Mouse (Mus musculus) heart, postnatal 0 days (tissue): Measurements from ENCODE around the gene Lrr1. TPM values are rescaled to one million over a fixed set of nuclear protein-coding genes. Genes with fewer than 3 reads are reported as not detected.
A peak's percentile ranks its signal among the peaks of the same experiment; 100 is the strongest.
"Not testable (repeated sequence)": the region's sequence is repeated elsewhere in the genome, so short reads cannot be mapped to it uniquely, and the experiment has no call there.

ENCODE experiments used
- ATAC-seq: fragments of 200-750 bp; cut with Nextera tagmentation; 2 replicates; pipeline ENCODE4 v1.8.0; 2017; ENCODE audit warnings: low read depth, moderate number of reproducible peaks, moderate library complexity; ENCODE audit not compliant: insufficient read depth
- DNase-seq: peaks from one replicate; pipeline ENCODE4 v3.0.0-alpha.2; 2016; ENCODE audit warnings: low spot score
- H3K27ac ChIP-seq: fragments of 300-500 bp; sonication (generic); 2 replicates; pipeline ENCODE4 v1.5.1; 2014; ENCODE audit warnings: low read depth, mild to moderate bottlenecking
- H3K27me3 ChIP-seq: fragments of 300-500 bp; sonication (generic); 2 replicates; pipeline ENCODE4 v1.6.1; 2014; ENCODE audit warnings: low read length, mixed read lengths; ENCODE audit not compliant: control insufficient read depth, insufficient read depth
- H3K36me3 ChIP-seq: fragments of 300-500 bp; sonication (generic); replicated peaks from 2 replicates; pipeline ENCODE4 v1.6.1; 2014; ENCODE audit warnings: low read length, mixed read lengths; ENCODE audit not compliant: control insufficient read depth, insufficient read depth
- H3K4me1 ChIP-seq: fragments of 300-500 bp; sonication (generic); 2 replicates; pipeline ENCODE4 v1.6.1; 2014; ENCODE audit warnings: antibody characterized with exemption; ENCODE audit not compliant: control insufficient read depth, insufficient read depth
- H3K4me2 ChIP-seq: fragments of 300-500 bp; sonication (generic); 2 replicates; pipeline ENCODE4 v1.6.1; 2014; ENCODE audit warnings: low read depth, mild to moderate bottlenecking, low read length, moderate library complexity
- H3K4me3 ChIP-seq: fragments of 300-500 bp; sonication (generic); 2 replicates; pipeline ENCODE4 v1.5.1; 2014; ENCODE audit warnings: low read depth, low read length
- H3K9ac ChIP-seq: fragments of 300-500 bp; sonication (generic); replicated peaks from 2 replicates; pipeline ENCODE4 v1.6.1; 2014; ENCODE audit warnings: low read depth, low read length, mixed read lengths
- H3K9me3 ChIP-seq: fragments of 300-500 bp; sonication (generic); replicated peaks from 2 replicates; pipeline ENCODE4 v1.6.1; 2016; ENCODE audit warnings: low read length; ENCODE audit not compliant: control insufficient read depth
- CTCF ChIP-seq: IDR thresholded peaks from 2 replicates; pipeline ENCODE4 v1.5.1; 2016; ENCODE audit warnings: antibody characterized with exemption, control low read depth, low read depth
- EP300 ChIP-seq: IDR thresholded peaks from 2 replicates; pipeline ENCODE4 v1.6.1; 2016; ENCODE audit warnings: antibody characterized with exemption, low read depth
- WGBS: fragments of 180-500 bp; shearing (Covaris S2); extraction: QIAGEN DNeasy Blood & Tissue Kit; methylation state at CpG from one replicate; pipeline ENCODE4 v1.1.7; 2014; 5-methylcytosine and 5-hydroxymethylcytosine counted together
- polyA plus RNA-seq: library from polyadenylated mRNA; unstranded; fragments of >200 nt; fragmentation: Nextera tagmentation; extraction: Ambion mirVana; gene quantifications from 2 replicates; pipeline ENCODE4 v1.2.1, GENCODE M21; 2015
- total RNA-seq: library from RNA; depleted of rRNA; stranded (reverse); fragments of >200 nt; gene quantifications from 2 replicates; pipeline ENCODE4 v1.2.3, GENCODE M21; 2014; ENCODE audit warnings: low replicate concordance

Lrr1 gene
- total and polyA plus RNA-seq, 2 experiments from 2014 or later: 3.9 to 4.0 TPM

- H3K4me2 ChIP-seq: peak overlapping the region; percentile 86
- H3K27ac ChIP-seq: peak overlapping the region; percentile 94
- peak overlapping the region; percentile 83 for H3K9ac ChIP-seq
- DNase-seq (peak; percentile 19), ATAC-seq (no peak; the same call in 1 of the 2 replicates)
- H3K36me3 ChIP-seq: peaks cover 22% of the 10 kb centered on the region
- no peaks in the 10 kb centered on the region for H3K9me3 ChIP-seq
- peaks cover 8% of the 10 kb centered on the region for H3K4me1 ChIP-seq
- under 1% methylated on average over 19 of the region's 19 CpGs for WGBS
- peak overlapping the region; percentile 72 for H3K4me3 ChIP-seq
- no peak for TF ChIP-seq EP300
- TF ChIP-seq CTCF: no peak
- H3K27me3 ChIP-seq: no peaks in the 10 kb centered on the region
Measured at GRCm38 (mm10) chr12:69158366-69158764, 10.2 kb upstream of the Lrr1 start.

- H3K9ac ChIP-seq: peak within 1 kb of the TSS; percentile 83
- peak within 1 kb of the TSS; percentile 94 for H3K27ac ChIP-seq
- H3K9me3 ChIP-seq, H3K27me3 ChIP-seq, H3K4me1 ChIP-seq: not testable (repeated sequence)
- WGBS: under 1% methylated on average over 57 of the region's 68 CpGs
- ATAC-seq (peak; percentile 99), DNase-seq (peak; percentile 98)
- H3K4me3 ChIP-seq: peak within 1 kb of the TSS; percentile 72
- peaks cover 22% of the 10 kb centered on the region for H3K36me3 ChIP-seq
- H3K4me2 ChIP-seq: peak within 1 kb of the TSS; percentile 86
- peak; percentile 51; the same call in 1 of the 2 replicates for TF ChIP-seq EP300
Measured at GRCm38 (mm10) chr12:69158765-69159577, 9.6 kb upstream of the Lrr1 start, which contains the start of gene Rps29. Rps29 (minus strand) TSS chr12:69159186.

GRCm38 (mm10) chr12:69159578-69159940 lies 9.1 kb upstream of the Lrr1 start:
- Histone ChIP-seq H3K36me3 (peaks cover 22% of the 10 kb centered on the region), H3K27ac (peak overlapping the region; percentile 59), H3K4me1 (peaks cover 8% of the 10 kb centered on the region), H3K9me3 (no peaks in the 10 kb centered on the region), H3K4me3 (peak overlapping the region; percentile 26; the same call in 1 of the 2 replicates), H3K27me3 (no peaks in the 10 kb centered on the region), H3K9ac (no peak overlapping the region), H3K4me2 (no peak overlapping the region)
- 4% methylated on average over 9 of the region's 9 CpGs for WGBS
- DNase-seq: peak; percentile 81
- TF ChIP-seq CTCF: peak; percentile 77
- TF ChIP-seq EP300: 0 out of 2 replicates have a peak, but pooled peaks have one; percentile 11
- peak; percentile 3; the same call in 1 of the 2 replicates for ATAC-seq

GRCm38 (mm10) chr12:69160677-69161076 lies 7.9 kb upstream of the Lrr1 start:
- WGBS: 82% methylated on average over 2 of the region's 2 CpGs
- DNase-seq, ATAC-seq: not testable (repeated sequence)

GRCm38 (mm10) chr12:69163586-69163985 lies 5.0 kb upstream of the Lrr1 start:
- ATAC-seq, H3K27ac ChIP-seq, H3K4me3 ChIP-seq, H3K9ac ChIP-seq, H3K27me3 ChIP-seq, H3K36me3 ChIP-seq, H3K9me3 ChIP-seq, H3K4me2 ChIP-seq, DNase-seq, H3K4me1 ChIP-seq: not testable (repeated sequence)
- WGBS: 78% methylated on average over 4 of the region's 4 CpGs

More at GRCm38 (mm10) chr12:69160677-69161076, 7.9 kb upstream of the Lrr1 start:
- H3K27ac ChIP-seq, H3K9ac ChIP-seq, H3K4me3 ChIP-seq, H3K9me3 ChIP-seq, H3K27me3 ChIP-seq, H3K4me2 ChIP-seq, H3K4me1 ChIP-seq: not testable (repeated sequence)
- peaks cover 22% of the 10 kb centered on the region for H3K36me3 ChIP-seq

GRCm38 (mm10) chr12:69164904-69165303 lies 3.7 kb upstream of the Lrr1 start:
- Histone ChIP-seq H3K36me3 (no peaks in the 10 kb centered on the region), H3K27me3 (no peaks in the 10 kb centered on the region), H3K4me3 (no peak overlapping the region), H3K4me1 (peaks cover 13% of the 10 kb centered on the region; the same call in 1 of the 2 replicates), H3K9ac (no peak overlapping the region), H3K9me3 (no peaks in the 10 kb centered on the region), H3K4me2 (no peak overlapping the region), H3K27ac (no peak overlapping the region)
- ATAC-seq (no peak), DNase-seq (no peak)
- TF ChIP-seq EP300 (no peak), CTCF (no peak)
- 59% methylated on average over 3 of the region's 3 CpGs for WGBS

- DNase-seq, H3K27me3 ChIP-seq, H3K27ac ChIP-seq, H3K9me3 ChIP-seq, ATAC-seq, H3K9ac ChIP-seq, H3K4me2 ChIP-seq, H3K36me3 ChIP-seq, H3K4me3 ChIP-seq: not testable (repeated sequence)
- WGBS: 66% methylated on average over 8 of the region's 8 CpGs
- peaks cover 13% of the 10 kb centered on the region; the same call in 1 of the 2 replicates for H3K4me1 ChIP-seq
Measured at GRCm38 (mm10) chr12:69166861-69167581, 1.6 kb upstream of the Lrr1 start.
